Mouse (Mus musculus) ES-Bruce4 (cell line): ENCODE data around the gene Lemd1.

Experiments
- CTCF ChIP-seq: IDR thresholded peaks from one replicate; pipeline ENCODE4 v1.8.1; 2011; ENCODE audit warnings: low read depth, low read length
- POLR2A ChIP-seq: IDR thresholded peaks from one replicate; pipeline ENCODE4 v1.8.1; 2011; ENCODE audit warnings: low read length; ENCODE audit not compliant: insufficient read depth

GRCm38 (mm10) chr1:132265936-132266335 lies 74.7 kb downstream of the Lemd1 start:
- TF ChIP-seq POLR2A (no peak), CTCF (no peak)
